Mouse (Mus musculus) kidney, postnatal 36 days (tissue): ENCODE results near the gene Nhej1.
A peak's percentile ranks its signal among the peaks of the same experiment; 100 is the strongest.

Experiments used
- DNase-seq, 2 experiments: peaks; one replicate each; pipeline ENCODE4 v3.0.0; 2021 to 2022; ENCODE audit warnings: mixed read lengths in 2 of 2

Nhej1 gene

DNA sequence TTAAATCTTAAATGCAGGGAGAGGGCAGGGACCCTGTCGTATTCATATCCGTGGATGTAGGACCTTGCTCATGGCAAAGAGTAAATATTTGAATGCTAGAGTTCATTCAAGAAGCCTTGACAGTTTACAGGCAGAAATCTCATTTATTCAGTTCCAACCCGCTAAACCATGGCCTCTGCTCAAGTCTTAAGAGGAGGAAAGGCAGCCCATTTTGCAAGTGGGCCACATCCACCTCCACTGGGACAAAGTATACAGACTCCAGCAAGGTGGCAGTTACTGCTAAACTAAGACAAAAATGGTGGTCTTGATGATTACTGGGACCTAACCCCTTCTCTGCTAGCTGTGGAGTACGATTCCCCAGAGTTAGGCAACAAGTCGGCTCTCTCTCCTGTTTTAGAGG lies 418 bp upstream of the Nhej1 start:
- DNase-seq: no peak

DNA sequence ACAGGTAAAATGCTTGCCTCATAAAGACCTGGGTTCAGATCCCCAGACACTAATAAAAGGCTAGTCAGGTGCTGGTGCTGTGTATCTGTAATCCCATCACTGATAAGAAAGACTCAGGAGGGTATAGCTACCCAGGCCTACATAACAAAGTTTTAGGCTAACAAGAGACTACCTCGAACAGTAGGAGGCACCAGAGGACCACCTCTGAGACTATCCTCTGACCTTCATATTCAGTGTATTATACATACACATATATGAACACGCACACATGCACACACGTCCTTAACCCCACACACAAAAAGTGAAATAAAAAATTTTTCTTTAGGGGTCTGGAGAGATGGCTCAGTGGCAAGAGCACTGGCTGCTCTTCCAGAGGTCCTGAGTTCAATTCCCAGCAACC lies 2.8 kb downstream of the Nhej1 start:
- peak in 1 of 2 experiments; percentile 53 for DNase-seq

- DNase-seq: peak; percentile 26 to 46
Measured at GRCm38 (mm10) chr1:75052091-75052490, 72.9 kb downstream of the Nhej1 start.

- DNase-seq: no peak
Measured at GRCm38 (mm10) chr1:75051428-75051827, 73.6 kb downstream of the Nhej1 start.

DNA sequence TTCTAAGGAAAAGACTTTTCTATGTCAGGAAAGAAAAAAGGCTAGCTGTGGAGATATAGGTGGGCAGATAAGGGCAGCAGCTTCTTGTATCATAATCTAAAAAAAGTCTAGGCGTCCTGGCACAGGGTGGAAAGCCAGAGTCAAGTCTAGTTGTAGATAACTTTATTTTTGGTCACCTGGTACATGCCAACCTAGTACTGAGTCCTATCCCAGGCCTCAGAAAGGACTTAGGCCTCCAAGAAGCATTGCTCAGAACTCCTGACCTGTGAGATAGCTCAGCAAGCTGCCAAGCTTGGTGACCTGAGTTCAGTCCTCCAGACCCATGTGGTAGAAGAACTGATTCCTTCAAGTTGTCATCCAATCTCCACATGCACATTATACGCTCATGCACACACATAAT lies 76.4 kb downstream of the Nhej1 start:
- DNase-seq: no peak

GRCm38 (mm10) chr1:75048041-75048440 lies 77.0 kb downstream of the Nhej1 start:
- no peak for DNase-seq

DNA sequence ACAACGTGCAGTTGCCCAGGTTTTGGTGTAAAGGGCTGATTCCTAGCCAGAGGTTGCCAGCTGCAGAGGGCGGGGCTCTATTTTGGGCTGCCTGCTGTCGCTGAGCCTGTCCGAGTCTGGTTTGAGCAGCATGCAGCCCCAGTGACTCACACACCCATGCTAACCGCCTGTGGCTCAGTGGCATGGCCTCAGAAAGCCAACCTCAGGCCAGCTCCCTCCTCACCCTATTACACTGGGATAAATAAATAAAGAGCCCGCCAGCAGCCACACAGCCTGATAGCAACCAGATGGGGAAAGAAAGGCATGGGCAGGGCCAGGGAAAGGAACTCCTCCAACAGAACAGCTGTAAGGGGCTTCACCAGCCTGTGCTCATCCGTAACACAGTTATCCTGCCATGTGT lies 84.6 kb downstream of the Nhej1 start:
- DNase-seq: no peak

- DNase-seq: no peak
Measured at GRCm38 (mm10) chr1:75032041-75032440, 93.0 kb downstream of the Nhej1 start.

DNA sequence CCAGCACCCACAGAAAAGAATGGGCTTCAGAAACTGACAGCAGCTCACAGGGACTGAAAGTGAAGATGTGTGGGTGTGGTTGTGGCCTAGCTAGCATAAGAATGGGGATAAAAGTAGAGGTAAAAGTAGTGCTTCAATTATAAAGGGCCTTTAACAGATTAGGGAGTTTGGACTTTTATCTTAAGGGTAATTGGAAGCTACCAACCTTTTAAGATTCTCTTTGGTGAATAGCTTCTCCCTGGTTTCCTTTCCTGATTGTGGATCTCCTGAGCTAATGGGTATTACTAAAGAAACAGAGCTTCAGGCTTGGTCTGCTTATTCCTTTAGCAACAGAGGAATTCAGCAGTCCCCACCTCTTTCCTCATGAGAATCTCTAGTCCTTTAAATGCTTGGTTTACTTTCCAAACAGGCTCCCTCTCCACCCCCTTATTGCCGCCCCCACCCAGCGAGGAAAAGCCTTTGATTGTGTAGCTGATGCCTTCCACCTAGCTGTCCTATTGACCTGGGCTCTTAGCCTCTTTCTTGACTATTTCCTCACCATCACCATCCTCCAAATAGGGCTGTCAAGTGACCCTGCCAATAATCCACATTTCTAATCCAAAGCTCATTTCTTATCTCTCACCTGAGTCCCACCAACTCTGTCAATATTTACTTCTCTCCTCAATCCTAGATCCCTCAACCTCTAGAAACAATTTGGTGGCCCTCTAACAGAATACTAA lies 97.8 kb downstream of the Nhej1 start:
- DNase-seq: no peak

GRCm38 (mm10) chr1:75024419-75025199 lies 100.4 kb downstream of the Nhej1 start:
- DNase-seq: no peak

DNA sequence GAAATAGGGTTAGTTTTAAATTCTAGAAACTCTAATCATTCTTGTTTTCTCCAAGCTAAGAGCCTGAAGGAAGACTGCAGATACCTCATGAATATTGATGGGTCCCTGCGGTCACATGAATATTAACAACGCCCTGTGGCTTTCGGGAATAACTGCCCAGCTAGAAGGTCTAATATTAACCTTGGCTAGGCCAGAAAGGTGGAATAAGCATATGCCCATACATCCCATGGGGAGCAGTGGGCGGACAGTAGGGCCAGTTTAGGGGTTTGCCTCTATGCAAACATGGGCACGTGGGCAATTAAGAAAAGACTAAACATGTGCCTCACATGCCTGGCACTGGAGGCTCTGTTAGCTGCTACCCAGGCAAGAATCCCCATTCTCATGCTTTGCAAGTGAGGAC lies 102.8 kb downstream of the Nhej1 start:
- no peak for DNase-seq

GRCm38 (mm10) chr1:75016846-75017245 lies 108.2 kb downstream of the Nhej1 start:
- DNase-seq: peak; percentile 81 to 95

DNA sequence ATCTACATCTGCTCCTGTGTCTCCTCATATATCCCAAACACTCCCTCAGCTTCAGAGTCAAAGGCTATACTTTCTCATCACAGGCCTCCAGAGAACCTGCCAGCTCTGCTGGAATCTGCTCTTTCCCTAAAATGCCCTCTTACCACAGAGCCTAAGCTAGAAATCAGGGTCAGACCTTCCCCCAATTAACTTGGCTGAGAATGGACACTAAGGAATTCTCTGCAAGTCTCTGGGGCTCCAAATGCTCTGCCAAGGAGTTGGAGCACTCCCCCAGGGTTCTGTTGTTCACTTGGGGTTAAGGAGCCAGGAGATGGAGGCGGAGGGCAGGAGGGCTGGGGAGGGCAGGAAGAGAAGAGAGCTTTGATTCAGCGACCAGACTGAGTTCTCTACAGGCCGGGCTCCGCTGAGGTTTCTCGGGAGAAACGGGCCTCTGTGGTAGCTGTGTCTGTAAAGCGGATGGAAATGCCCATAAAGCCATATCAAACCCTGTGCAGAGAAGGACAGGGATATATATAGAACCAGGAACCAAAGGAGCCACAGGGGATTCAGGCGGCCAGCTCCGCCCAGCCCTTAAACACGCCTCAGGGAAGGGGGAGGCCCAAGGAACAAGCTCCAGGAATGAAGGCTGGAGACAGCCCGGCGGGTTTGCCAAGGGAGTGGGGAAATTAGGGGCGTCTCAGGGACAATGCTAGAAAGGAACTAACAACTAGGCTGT lies 109.3 kb downstream of the Nhej1 start:
- DNase-seq: peak; percentile 12 to 20

DNA sequence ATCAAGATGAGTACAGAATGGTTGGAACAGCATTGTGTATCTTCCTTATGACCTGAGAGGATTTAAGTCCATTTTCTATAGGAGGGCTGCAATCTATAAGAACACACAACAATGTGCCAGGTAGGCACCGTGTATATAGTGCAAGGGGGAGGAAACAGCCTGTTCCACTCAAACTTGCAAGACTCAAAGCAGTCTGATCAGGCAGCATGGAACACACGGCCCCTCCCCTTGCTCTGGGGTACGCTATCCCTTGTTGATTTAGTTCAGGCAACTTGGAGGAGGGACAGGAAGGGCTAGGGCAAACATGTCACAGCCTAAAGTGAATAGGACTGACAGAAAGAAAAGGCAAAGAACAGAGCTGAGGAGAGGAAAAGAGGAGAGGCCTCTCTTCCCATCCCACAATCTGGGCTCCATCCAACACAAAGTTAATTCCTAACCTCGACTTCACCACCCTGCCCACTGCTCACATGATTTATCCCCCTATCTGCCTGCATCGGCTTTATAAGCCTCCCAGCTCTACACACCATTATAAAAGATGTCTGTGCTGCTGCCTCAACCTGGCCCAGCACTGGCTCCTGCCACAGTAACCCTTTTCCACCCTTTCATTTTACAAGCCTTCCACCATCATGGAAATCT lies 110.7 kb downstream of the Nhej1 start:
- DNase-seq: peak; percentile 70 to 78

DNA sequence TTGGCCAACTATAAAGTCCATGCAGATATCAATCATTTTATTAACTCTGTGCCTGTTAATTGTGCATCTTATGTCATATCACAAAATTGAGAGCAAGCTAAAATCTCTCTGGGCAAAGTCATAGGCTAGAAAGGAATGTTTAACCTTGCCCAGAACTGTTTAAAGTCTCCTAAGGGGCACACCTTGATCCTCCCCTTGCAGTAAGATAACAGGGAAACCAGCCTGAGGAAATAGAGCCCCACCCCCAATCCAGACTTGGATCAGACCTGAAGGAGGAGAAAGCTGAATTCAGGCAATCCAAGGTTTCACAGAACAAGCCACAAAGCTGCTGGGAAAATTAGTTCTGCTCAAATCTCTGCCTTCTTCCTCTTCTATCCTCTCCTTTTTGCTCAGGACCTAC lies 114.2 kb downstream of the Nhej1 start:
- DNase-seq: no peak

GRCm38 (mm10) chr1:75010203-75010602 lies 114.8 kb downstream of the Nhej1 start:
- DNase-seq: peak; percentile 8 to 21

DNA sequence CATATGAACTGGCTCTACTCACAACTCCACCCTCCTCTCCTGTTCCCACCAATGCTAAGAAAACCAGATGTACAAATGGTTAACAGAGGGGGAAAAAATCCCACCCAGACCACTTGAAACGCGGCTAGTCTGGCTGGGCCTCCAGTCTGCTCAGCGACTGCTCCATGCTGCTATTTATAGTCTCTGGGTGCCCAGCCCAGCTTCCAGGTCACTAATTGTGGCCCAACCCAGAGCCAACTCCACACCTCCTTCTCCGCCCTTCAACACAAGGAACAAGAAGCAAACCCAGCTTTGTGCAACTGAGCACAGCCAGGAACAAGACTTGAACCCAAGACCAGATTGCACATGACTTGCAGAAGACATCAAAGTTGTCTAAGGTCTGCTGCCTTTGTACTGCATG lies 119.0 kb downstream of the Nhej1 start:
- DNase-seq: peak in 1 of 2 experiments; percentile 13

- DNase-seq: no peak
Measured at GRCm38 (mm10) chr1:75001183-75001582, 123.8 kb downstream of the Nhej1 start.

GRCm38 (mm10) chr1:75000496-75000895 lies 124.5 kb downstream of the Nhej1 start:
- peak; percentile 53 to 83 for DNase-seq

GRCm38 (mm10) chr1:74999173-74999572 lies 125.8 kb downstream of the Nhej1 start:
- DNase-seq: no peak

DNA sequence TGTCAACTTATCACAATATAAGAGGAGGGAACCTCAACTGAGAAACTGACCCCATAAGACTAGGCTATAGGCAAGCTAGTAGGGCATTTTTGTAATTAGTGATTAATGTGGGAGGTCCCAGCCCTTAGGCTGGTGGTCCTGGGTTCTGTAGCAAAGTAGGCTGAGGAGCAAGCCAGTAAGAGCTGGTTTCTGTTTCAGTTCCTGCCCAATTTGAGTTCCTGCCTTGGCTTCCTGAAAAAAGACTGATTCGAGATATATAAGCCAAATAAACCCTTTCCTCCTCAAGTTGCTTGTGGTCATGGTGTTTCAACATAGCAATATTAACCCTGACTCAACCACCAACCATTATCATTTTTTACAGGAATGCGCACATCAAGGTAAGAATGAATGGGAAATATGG lies 127.8 kb downstream of the Nhej1 start:
- no peak for DNase-seq

- DNase-seq: no peak
Measured at GRCm38 (mm10) chr1:74977001-74977400, 148.0 kb downstream of the Nhej1 start.

DNA sequence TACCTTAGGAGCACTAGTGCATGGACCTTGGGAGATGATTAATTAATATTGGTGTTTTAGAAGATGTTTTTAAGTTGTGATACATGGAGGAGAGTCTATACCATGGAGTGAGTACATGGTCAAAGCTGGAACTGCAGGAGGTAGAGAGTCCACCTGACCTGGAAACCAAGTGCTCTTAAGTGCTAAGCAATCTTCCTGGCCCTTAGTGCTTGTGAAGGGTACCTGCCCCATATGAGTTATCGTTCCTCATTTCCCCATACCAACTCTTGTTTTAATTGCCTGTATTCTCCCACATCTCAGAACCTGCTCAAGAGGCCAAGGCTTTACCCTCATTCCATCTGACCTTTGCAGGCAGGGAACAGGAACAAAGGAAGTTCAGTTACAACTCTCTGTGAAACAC lies 149.1 kb downstream of the Nhej1 start:
- DNase-seq: no peak
